Mouse (Mus musculus) myocyte (in vitro differentiated cells): ENCODE measurements around the gene Vbp1.
A peak's percentile ranks its signal among the peaks of the same experiment; 100 is the strongest.

Experiments
- CEBPB ChIP-seq: IDR thresholded peaks from 2 replicates; pipeline ENCODE4 v1.6.1; 2011; ENCODE audit warnings: mild to moderate bottlenecking, moderate library complexity; ENCODE audit not compliant: poor library complexity, insufficient read depth, severe bottlenecking
- MAX ChIP-seq: IDR thresholded peaks from one replicate; pipeline ENCODE4 v1.6.1; 2011; ENCODE audit warnings: low read depth, mild to moderate bottlenecking, control low read depth
- MYOD1 ChIP-seq, 3 experiments: IDR thresholded peaks; one replicate each; pipeline ENCODE4 v1.6.1; 2011; ENCODE audit warnings: control low read depth in 2 of 3, low read depth in 2 of 3, mild to moderate bottlenecking in 2 of 3, moderate library complexity in 1 of 3; ENCODE audit not compliant: insufficient read length in 2 of 3, control insufficient read depth in 1 of 3
- MYOG ChIP-seq, 3 experiments: IDR thresholded peaks; one replicate each; pipeline ENCODE4 v1.6.1; 2011; ENCODE audit warnings: control low read depth in 2 of 3, low read depth in 2 of 3, mild to moderate bottlenecking in 2 of 3; ENCODE audit not compliant: insufficient read length in 2 of 3, control insufficient read depth in 1 of 3, insufficient read depth in 1 of 3
- POLR2A ChIP-seq: IDR thresholded peaks from one replicate; pipeline ENCODE4 v1.6.1; 2011; ENCODE audit warnings: low read depth, mild to moderate bottlenecking, control low read depth, moderate library complexity; ENCODE audit not compliant: insufficient read length
- POLR2AphosphoS2 ChIP-seq: IDR thresholded peaks from one replicate; pipeline ENCODE4 v1.6.1; 2011; ENCODE audit warnings: low read depth, control low read depth; ENCODE audit not compliant: insufficient read length
- USF1 ChIP-seq: IDR thresholded peaks from one replicate; pipeline ENCODE4 v1.6.1; 2011; ENCODE audit warnings: low read depth, mild to moderate bottlenecking, control low read depth, moderate library complexity

DNA sequence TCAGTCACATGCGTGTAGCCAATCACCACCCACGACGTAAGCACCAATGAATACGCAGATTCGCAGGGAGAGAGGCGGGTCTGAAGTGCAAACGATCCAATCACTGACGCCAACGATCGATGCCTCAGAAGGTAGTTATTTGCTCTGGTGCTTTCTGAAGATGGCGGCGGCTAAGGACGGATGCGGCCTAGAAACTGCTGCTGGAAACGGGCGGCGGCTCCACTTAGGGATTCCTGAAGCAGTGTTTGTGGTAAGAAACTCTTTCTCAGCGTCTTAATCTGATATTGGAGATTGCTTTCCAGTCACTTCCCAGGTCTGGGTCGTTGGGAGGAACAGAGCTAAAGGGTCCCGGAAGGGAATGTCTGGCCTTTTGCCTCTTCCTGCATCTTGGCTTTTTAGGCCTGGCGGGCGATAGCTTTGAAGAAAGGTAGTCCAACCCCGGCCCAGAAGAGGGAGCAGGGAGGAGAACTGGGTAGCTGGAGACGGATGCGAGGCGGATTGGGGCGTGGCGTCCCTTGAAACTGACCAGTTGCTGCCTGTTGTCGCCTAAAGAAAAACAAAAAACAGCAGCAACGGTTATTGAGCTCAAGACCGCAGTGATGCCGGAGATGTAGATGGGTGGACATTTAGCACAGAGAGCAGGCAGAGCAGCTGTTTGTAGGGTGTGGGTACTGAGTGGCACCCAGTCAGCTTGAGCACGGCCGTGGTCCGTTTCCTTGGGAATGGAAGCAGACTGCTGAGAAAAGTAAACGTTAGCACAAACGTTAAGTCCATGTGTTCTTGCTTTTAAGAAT, at the start of gene Vbp1:
- peak in 2 of 3 experiments; percentile 40 to 66 for TF ChIP-seq MYOD1 (IDR thresholded peaks at IDR 0.05; ENCODE audit: control insufficient read depth in 1 of 3, insufficient read length in 2 of 3, low read depth in 2 of 3)
- TF ChIP-seq POLR2A, result peak; percentile 62
- TF ChIP-seq MYOG (IDR thresholded peaks at IDR 0.05; ENCODE audit: control insufficient read depth in 1 of 3, insufficient read depth in 1 of 3, insufficient read length in 2 of 3, low read depth in 2 of 3), result peak in 1 of 3 experiments; percentile 70
- TF ChIP-seq POLR2AphosphoS2, result peak; percentile 59
- TF ChIP-seq MAX, result no peak
- TF ChIP-seq CEBPB, result no peak
- no peak for TF ChIP-seq USF1
